Mouse (Mus musculus) stomach, postnatal 0 days (tissue): ENCODE results near the gene Cnksr3. TPM values are rescaled to one million over a fixed set of nuclear protein-coding genes. Genes with fewer than 3 reads are reported as not detected.

Source experiments
- ATAC-seq: fragments of 200-750 bp; cut with Nextera tagmentation; 2 replicates; pipeline ENCODE4 v1.8.0; 2017; ENCODE audit not compliant: low FRiP score, low TSS enrichment
- DNase-seq: peaks from one replicate; pipeline ENCODE4 v3.0.0-alpha.2; 2016; ENCODE audit warnings: low spot score
- H3K27ac ChIP-seq: fragments of 300-500 bp; sonication (generic); replicated peaks from 2 replicates; pipeline ENCODE4 v1.5.1; 2014; ENCODE audit warnings: mild to moderate bottlenecking, control low read depth
- H3K27me3 ChIP-seq: fragments of 300-500 bp; sonication (generic); 2 replicates; pipeline ENCODE4 v1.6.1; 2014; ENCODE audit warnings: low read length; ENCODE audit not compliant: control insufficient read depth, insufficient read depth
- H3K36me3 ChIP-seq: fragments of 300-500 bp; sonication (generic); 2 replicates; pipeline ENCODE4 v1.6.1; 2014; ENCODE audit warnings: low read length, mixed read lengths; ENCODE audit not compliant: control insufficient read depth, insufficient read depth
- H3K4me1 ChIP-seq: fragments of 300-500 bp; sonication (generic); replicated peaks from 2 replicates; pipeline ENCODE4 v1.6.1; 2014; ENCODE audit warnings: antibody characterized with exemption; ENCODE audit not compliant: control insufficient read depth, insufficient read depth
- H3K4me2 ChIP-seq: fragments of 300-500 bp; sonication (generic); replicated peaks from 2 replicates; pipeline ENCODE4 v1.6.1; 2014; ENCODE audit warnings: low read depth, mild to moderate bottlenecking, control low read depth, moderate library complexity
- H3K4me3 ChIP-seq: fragments of 300-500 bp; sonication (generic); 2 replicates; pipeline ENCODE4 v1.5.1; 2014; ENCODE audit warnings: low read depth, low read length, control low read depth
- H3K9ac ChIP-seq: fragments of 300-500 bp; sonication (generic); 2 replicates; pipeline ENCODE4 v1.6.1; 2014; ENCODE audit warnings: mild to moderate bottlenecking, low read length, control low read depth, mixed read lengths
- H3K9me3 ChIP-seq: fragments of 300-500 bp; sonication (generic); 2 replicates; pipeline ENCODE4 v1.6.1; 2016; ENCODE audit warnings: low read length; ENCODE audit not compliant: control insufficient read depth
- CTCF ChIP-seq: IDR thresholded peaks from 2 replicates; pipeline ENCODE4 v1.5.1; 2016; ENCODE audit warnings: antibody characterized with exemption, low read depth, mild to moderate bottlenecking, moderate library complexity
- EP300 ChIP-seq: optimal IDR thresholded peaks from 2 replicates; pipeline ENCODE3; 2016; ENCODE audit warnings: antibody characterized with exemption
- WGBS: fragments of 180-500 bp; shearing (Covaris S2); extraction: QIAGEN DNeasy Blood & Tissue Kit; methylation state at CpG from one replicate; pipeline ENCODE4 v1.1.7; 2014; 5-methylcytosine and 5-hydroxymethylcytosine counted together
- polyA plus RNA-seq: library from polyadenylated mRNA; unstranded; fragments of >200 nt; fragmentation: Nextera tagmentation; extraction: Ambion mirVana; gene quantifications from 2 replicates; pipeline ENCODE4 v1.2.1, GENCODE M21; 2015

The Cnksr3 gene
- polyA plus RNA-seq, 1 experiment from 2014 or later, result 7.0 TPM

DNA sequence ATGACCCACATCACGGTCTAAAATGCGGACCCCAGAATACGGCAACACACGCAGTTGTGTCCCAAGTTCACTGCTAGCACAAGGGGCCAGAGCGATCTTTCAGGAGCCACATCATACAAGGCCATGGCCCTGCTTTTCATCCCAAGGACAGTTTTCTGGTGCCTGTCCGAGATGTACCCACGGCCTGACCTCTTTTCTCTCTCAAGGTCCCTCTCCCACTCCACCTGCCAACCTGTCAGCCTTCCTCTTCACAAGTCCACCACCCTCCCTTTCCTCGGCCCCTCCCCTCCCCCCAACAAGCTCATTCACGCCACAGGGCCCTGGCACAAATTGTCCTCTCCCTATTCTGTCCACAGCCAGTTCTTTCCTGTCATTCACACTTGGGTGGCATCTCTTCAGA lies 9.5 kb downstream of the Cnksr3 start:
- no peak overlapping the region for H3K27ac ChIP-seq
- H3K27me3 ChIP-seq, result no peaks in the 10 kb centered on the region
- H3K9me3 ChIP-seq, result no peaks in the 10 kb centered on the region
- no peak overlapping the region for H3K4me3 ChIP-seq
- no peak overlapping the region for H3K9ac ChIP-seq
- TF ChIP-seq CTCF (no peak), EP300 (no peak)
- H3K4me1 ChIP-seq, result no peaks in the 10 kb centered on the region
- H3K4me2 ChIP-seq, result no peak overlapping the region
- ATAC-seq (no peak), DNase-seq (no peak)
- H3K36me3 ChIP-seq, result no peaks in the 10 kb centered on the region
- WGBS, result 87% methylated on average over 9 of the region's 9 CpGs

- Histone ChIP-seq H3K9me3 (no peaks in the 10 kb centered on the region), H3K9ac (no peak overlapping the region), H3K4me2 (no peak overlapping the region), H3K4me3 (no peak overlapping the region), H3K27me3 (no peaks in the 10 kb centered on the region), H3K4me1 (peaks cover 6% of the 10 kb centered on the region; the same call in 1 of the 2 replicates), H3K36me3 (no peaks in the 10 kb centered on the region), H3K27ac (no peak overlapping the region)
- ATAC-seq (no peak), DNase-seq (no peak)
- TF ChIP-seq EP300 (no peak), CTCF (no peak)
- 92% methylated on average over 7 of the region's 7 CpGs for WGBS
These were observed 11.4 kb downstream of the Cnksr3 start for GRCm38 (mm10) chr10:7200665-7201064.

DNA sequence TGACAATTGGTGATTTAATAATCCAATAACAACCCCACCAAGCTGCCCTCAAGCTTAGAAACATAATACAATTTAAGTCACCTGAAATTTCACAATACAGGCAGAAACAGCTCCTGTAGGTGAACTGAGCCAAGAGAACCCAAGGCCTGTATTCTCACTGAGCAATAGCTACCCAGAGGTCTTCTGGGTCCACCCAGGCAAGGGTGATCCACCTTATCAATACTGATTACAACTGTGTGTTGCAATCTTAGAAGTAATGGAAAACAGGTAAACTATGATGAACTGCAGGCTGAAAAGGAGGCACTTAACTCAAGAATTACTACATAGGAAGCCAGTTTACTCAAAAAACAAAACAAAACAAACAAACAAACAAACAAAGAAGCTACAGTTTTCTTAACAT lies 13.8 kb downstream of the Cnksr3 start:
- Histone ChIP-seq H3K27me3 (no peaks in the 10 kb centered on the region), H3K9ac (no peak overlapping the region), H3K27ac (no peak overlapping the region), H3K4me1 (peaks cover 6% of the 10 kb centered on the region; the same call in 1 of the 2 replicates), H3K36me3 (no peaks in the 10 kb centered on the region), H3K9me3 (no peaks in the 10 kb centered on the region), H3K4me3 (no peak overlapping the region), H3K4me2 (no peak overlapping the region)
- ATAC-seq (no peak), DNase-seq (no peak)
- no peak for TF ChIP-seq CTCF
- TF ChIP-seq EP300, result no peak

DNA sequence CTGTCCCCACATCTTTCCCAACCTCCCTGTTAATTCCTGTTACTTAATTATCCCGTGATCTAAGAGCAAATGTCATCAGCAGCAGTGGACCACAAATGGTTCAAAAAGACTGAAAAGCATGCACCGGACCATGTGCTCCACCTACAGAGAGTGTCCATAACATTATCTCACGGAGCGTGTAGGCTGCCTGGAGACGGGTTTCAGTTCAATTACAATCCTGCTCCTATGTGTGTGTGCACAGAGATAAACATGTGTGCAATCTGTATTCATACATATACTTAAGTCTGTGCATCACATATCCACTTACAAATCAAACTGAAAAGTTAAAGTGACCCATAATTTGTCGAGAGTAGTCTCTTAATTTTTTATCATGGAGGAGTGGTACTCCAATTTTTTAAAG lies 14.3 kb downstream of the Cnksr3 start:
- no peaks in the 10 kb centered on the region for H3K27me3 ChIP-seq
- H3K27ac ChIP-seq, result no peak overlapping the region
- H3K36me3 ChIP-seq, result no peaks in the 10 kb centered on the region
- H3K4me3 ChIP-seq, result no peak overlapping the region
- TF ChIP-seq CTCF, result no peak
- H3K4me2 ChIP-seq, result no peak overlapping the region
- WGBS, result 75% methylated on average over 6 of the region's 6 CpGs
- peaks cover 6% of the 10 kb centered on the region; the same call in 1 of the 2 replicates for H3K4me1 ChIP-seq
- no peak for DNase-seq
- no peak for ATAC-seq
- no peak overlapping the region for H3K9ac ChIP-seq
- no peaks in the 10 kb centered on the region for H3K9me3 ChIP-seq

DNA sequence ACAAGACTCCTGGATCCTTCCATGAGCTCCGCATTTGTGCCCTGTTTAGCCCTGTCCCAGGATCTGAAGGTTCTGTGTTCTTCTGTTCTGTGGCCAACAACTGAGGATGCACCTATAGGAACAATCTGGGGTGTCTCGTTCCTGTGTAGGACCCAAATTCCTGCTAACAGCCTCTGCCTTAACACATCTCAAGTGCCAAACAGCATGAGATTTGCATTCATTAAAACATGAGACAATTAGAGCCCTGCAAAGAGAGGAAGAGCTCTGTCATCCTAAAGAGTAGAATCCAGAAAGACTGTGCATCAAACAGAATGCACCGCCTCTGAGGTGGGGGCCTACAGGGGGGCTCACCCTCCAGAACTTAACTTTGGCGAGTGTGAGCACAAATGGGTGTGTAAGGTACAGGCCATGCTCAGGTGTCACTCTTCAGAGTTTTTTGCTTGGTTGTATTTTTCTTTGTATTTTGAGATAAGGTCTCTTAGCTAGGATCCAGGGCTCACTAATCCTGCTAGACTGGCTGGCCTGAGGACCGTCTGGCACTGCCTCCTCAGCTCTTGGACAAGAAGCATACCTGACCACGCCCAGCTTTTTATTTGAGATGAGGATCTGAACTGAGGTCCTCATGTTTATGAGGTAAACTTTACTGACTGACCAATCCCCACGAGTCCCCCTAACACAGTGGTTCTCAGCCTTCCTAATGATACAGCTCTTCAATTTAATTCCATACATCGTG lies 15.2 kb downstream of the Cnksr3 start:
- DNase-seq (no peak), ATAC-seq (peak; percentile 48)
- no peak for TF ChIP-seq CTCF
- no peak for TF ChIP-seq EP300
- H3K36me3 ChIP-seq, result no peaks in the 10 kb centered on the region
- no peaks in the 10 kb centered on the region for H3K9me3 ChIP-seq
- no peak overlapping the region for H3K27ac ChIP-seq
- H3K4me3 ChIP-seq, result no peak overlapping the region
- H3K27me3 ChIP-seq, result no peaks in the 10 kb centered on the region
- no peak overlapping the region for H3K9ac ChIP-seq
- H3K4me2 ChIP-seq, result no peak overlapping the region
- whole genome bisulfite sequencing, result 69% methylated on average over 8 of the region's 8 CpGs
- H3K4me1 ChIP-seq, result peaks cover 6% of the 10 kb centered on the region; the same call in 1 of the 2 replicates

DNA sequence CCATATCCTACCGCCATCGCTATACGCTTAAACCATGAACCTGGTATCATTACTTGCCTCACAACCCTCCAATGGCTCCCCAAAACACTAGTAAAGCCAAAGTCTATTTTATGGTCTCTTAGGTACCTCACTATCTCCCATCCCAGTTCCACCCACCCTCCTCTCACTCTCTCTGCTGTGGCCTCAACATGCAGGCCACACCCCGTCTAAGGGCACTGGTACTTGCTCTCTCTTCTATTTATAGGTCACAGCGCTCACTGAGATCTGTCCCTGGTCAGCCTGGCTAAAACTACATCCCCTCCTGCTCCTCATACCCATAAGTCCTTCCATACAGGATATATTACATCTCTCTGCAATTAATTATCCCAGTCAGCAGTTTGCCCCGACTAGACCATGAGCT lies 16.1 kb downstream of the Cnksr3 start:
- DNase-seq (no peak), ATAC-seq (no peak)
- no peaks in the 10 kb centered on the region for H3K9me3 ChIP-seq
- no peak overlapping the region for H3K4me2 ChIP-seq
- H3K4me3 ChIP-seq, result no peak overlapping the region
- 72% methylated on average over 6 of the region's 6 CpGs for WGBS
- H3K27me3 ChIP-seq, result no peaks in the 10 kb centered on the region
- peaks cover 6% of the 10 kb centered on the region; the same call in 1 of the 2 replicates for H3K4me1 ChIP-seq
- no peaks in the 10 kb centered on the region for H3K36me3 ChIP-seq
- H3K9ac ChIP-seq, result no peak overlapping the region
- no peak overlapping the region for H3K27ac ChIP-seq
- TF ChIP-seq EP300 (no peak), CTCF (no peak)
